Mouse (Mus musculus): ENCODE measurements around the gene Rab32.

DNA sequence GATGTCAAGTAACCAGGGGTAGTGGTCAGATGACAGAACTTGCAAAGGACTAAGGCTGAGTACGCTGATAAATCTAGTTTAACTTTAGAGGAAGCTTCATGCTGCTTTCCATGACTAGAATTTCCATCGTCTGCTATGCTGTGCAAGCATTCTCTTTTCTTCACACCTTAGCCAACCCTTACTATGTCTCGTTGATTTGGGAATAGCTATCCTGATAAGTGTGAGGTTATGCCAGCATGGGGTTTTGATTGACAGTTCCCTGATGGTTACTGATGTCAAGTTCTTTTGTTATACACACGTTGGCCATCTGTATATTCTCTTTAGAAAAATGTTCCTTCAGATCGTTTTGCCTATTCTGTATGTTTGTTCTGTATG, 259 bp upstream of the Rab32 start:
- no peak for TF ChIP-seq CTCF (IDR thresholded peaks at IDR 0.05; ENCODE audit: low read depth)
- TF ChIP-seq EP300 (IDR thresholded peaks at IDR 0.05; ENCODE audit: low read depth) = no peak
